Mouse (Mus musculus): ENCODE measurements around the gene Arhgap31.

GRCm38 (mm10) chr16:38613646-38614045, 99.4 kb downstream of the Arhgap31 start:
- TF ChIP-seq CTCF (IDR thresholded peaks at IDR 0.05; ENCODE audit: insufficient read depth, low read depth, low read length): no peak
- no peak for TF ChIP-seq POLR2A (IDR thresholded peaks at IDR 0.05; ENCODE audit: insufficient read depth, low read depth, low read length)

All from olfactory bulb, adult 2 months (tissue).